ENCODE assay signal across 15 mouse cellular contexts in the genomic region with DNA sequence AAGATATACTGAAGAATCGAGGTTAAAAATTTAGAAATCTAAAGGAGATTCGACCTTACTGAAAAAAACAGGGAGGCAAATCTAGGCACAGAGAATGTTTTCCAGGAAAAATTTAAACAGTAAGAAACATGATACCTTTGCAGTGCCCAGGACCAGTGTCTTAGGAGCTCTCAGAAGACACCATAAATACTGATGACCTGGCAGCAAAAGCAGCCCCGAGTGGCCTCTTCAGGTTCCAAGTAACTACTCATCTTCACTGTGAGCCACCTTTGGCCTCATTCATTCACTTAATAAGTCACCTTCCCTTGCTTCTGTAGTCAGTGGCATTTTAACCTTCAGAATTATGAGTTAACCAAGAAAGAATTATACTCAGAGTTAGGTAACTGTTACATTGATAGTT.
"Had no signal": no experiment of that assay in that cellular context is flagged by ENCODE, and none has a peak within 500 bp of the region (broad histone marks: within the 10 kb centered on the region; RNA-seq: fewer than 3 reads in every experiment).

No protein-coding gene starts in this region.

- H3K27ac ChIP-seq: limb, embryonic 12.5 days; liver, embryonic 13.5 days; lung, embryonic 15.5 days; macrophage; midbrain, embryonic 12.5 days; neural tube, embryonic 13.5 days; stomach, embryonic 15.5 days had no signal

- H3K4me2 ChIP-seq: limb, embryonic 12.5 days; liver, embryonic 13.5 days; lung, embryonic 15.5 days; midbrain, embryonic 12.5 days; neural tube, embryonic 13.5 days; stomach, embryonic 15.5 days had no signal

- H3K4me3 ChIP-seq: limb, embryonic 12.5 days; liver, embryonic 13.5 days; lung, embryonic 15.5 days; megakaryocyte, embryonic 14.5 days; midbrain, embryonic 12.5 days; neural tube, embryonic 13.5 days; stomach, embryonic 15.5 days had no signal

- H3K4me1 ChIP-seq: limb, embryonic 12.5 days; liver, embryonic 13.5 days; lung, embryonic 15.5 days; megakaryocyte, embryonic 14.5 days; midbrain, embryonic 12.5 days; neural tube, embryonic 13.5 days; stomach, embryonic 15.5 days had no signal

- H3K27me3 ChIP-seq: limb, embryonic 12.5 days; liver, embryonic 13.5 days; lung, embryonic 15.5 days; megakaryocyte, embryonic 14.5 days; midbrain, embryonic 12.5 days; neural tube, embryonic 13.5 days; stomach, embryonic 15.5 days had no signal

- ATAC-seq: intestine, embryonic 16.5 days; liver, postnatal 0 days; midbrain, embryonic 16.5 days had no signal

- DNase-seq: layer of hippocampus, postnatal 36 days; liver; liver, embryonic 13.5 days; liver, postnatal 0 days; lung, postnatal 14 days; right cerebral cortex, postnatal 14 days had no signal

- H3K36me3 ChIP-seq: limb, embryonic 12.5 days; liver, embryonic 13.5 days; lung, embryonic 15.5 days; midbrain, embryonic 12.5 days; neural tube, embryonic 13.5 days; stomach, embryonic 15.5 days had no signal

- H3K9me3 ChIP-seq: limb, embryonic 12.5 days; liver, embryonic 13.5 days; lung, embryonic 15.5 days; midbrain, embryonic 12.5 days; neural tube, embryonic 13.5 days; stomach, embryonic 15.5 days had no signal

- H3K9ac ChIP-seq: limb, embryonic 12.5 days; liver, embryonic 13.5 days; liver, postnatal 0 days; lung, embryonic 15.5 days; midbrain, embryonic 12.5 days; neural tube, embryonic 13.5 days; stomach, embryonic 15.5 days had no signal
